Comparison of ENCODE assay signal across 1 mouse cellular context in genomic region chr9:89704265-89705196, GRCm38 (mm10).
TF ChIP-seq lines count a peak whose summit lies in the region.

TSS of gene Tmed3 (minus strand) at chr9:89705068.

TF ChIP-seq in CH12.LX, 34 proteins besides CTCF, POLR2A, EP300 and RAD21 (continued from another document):
- TF ChIP-seq NRF1 (IDR thresholded peaks at IDR 0.05; ENCODE audit: low read depth, low read length) (peak; percentile 99), TCF12 (IDR thresholded peaks at IDR 0.05; ENCODE audit: low read depth, low read length) (peak; percentile 74), JUN (IDR thresholded peaks at IDR 0.05; ENCODE audit: insufficient read depth, low read depth, low read length) (no peak), SMC3 (IDR thresholded peaks at IDR 0.05; ENCODE audit: low read depth, low read length) (peak; percentile 34), ZKSCAN1 (IDR thresholded peaks at IDR 0.05; ENCODE audit: borderline replicate concordance, low read depth, low read length) (no peak), CHD1 (IDR thresholded peaks at IDR 0.05; ENCODE audit: low read depth, low read length) (no peak), POLR2AphosphoS2 (IDR thresholded peaks at IDR 0.05; ENCODE audit: low read depth, low read length) (0 out of 2 replicates have a peak, but pooled peaks have one; percentile 31), NELFE (IDR thresholded peaks at IDR 0.05; ENCODE audit: low read depth, low read length) (peak; percentile 85), KAT2A (IDR thresholded peaks at IDR 0.05; ENCODE audit: insufficient replicate concordance, low read length) (0 out of 2 replicates have a peak, but pooled peaks have one; percentile 53), ETS1 (conservative IDR thresholded peaks at IDR 0.05; ENCODE audit: low read depth, low read length) (peak; percentile 28; the same call in 1 of the 2 replicates)
